Mouse (Mus musculus): ENCODE measurements around the gene Syn3. TPM values are rescaled to one million over a fixed set of nuclear protein-coding genes. Genes with fewer than 3 reads are reported as not detected.

Gene Syn3
- polyA plus RNA-seq, 1 experiment from 2014 or later: 7.4 TPM

DNA sequence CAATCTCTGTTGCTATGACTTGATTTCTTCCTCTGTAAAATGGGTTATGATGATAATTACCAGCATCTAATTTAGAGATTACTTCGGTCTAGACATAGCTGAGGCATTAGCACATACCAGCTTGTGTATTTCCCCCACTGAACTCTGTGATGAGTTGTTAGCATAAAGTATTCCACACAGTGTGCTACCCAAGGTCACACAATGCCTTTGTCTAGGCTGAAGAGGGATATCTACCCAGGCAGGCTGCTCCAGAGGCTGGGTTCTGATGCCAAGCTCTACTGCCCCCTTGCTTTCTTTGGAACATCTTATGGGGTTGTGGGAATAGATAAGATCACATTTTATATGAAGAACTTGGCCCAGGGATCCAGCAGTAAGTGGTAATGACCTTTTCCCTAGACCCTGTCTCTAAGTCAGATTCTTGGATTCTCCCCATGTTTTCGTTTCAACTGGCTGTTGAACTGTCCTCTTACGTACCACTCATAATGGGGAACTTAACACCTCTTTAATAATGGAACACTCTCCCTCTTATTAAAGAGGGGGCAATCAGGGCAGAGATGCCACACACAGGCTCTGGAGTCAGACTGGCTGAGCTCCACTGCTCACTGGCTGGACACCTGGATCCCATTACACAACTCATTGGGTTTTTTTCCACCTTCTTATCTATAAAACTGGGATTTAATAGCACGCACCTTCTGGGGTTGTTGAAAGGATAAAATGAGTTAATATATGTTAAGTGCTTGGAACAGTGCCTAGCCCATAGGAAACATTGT is 100.9 kb downstream of the Syn3 start:
- H3K4me2 ChIP-seq (replicated peaks; ENCODE audit: low read depth, low read length): no peak overlapping the region
- no peaks in the 10 kb centered on the region for H3K36me3 ChIP-seq (ENCODE audit: insufficient read depth, low read length)
- H3K4me3 ChIP-seq (ENCODE audit: low read length): no peak overlapping the region
- H3K9ac ChIP-seq (replicated peaks; ENCODE audit: low read length): no peak overlapping the region
- H3K27me3 ChIP-seq (ENCODE audit: insufficient read depth, low read length): no peaks in the 10 kb centered on the region
- H3K9me3 ChIP-seq (ENCODE audit: low read length): no peaks in the 10 kb centered on the region
- H3K27ac ChIP-seq (ENCODE audit: low read length): no peak overlapping the region
- no peak for ATAC-seq (ENCODE audit: low FRiP score, low TSS enrichment)
- no peaks in the 10 kb centered on the region for H3K4me1 ChIP-seq (ENCODE audit: insufficient read depth, low read length)
- 65% methylated on average over 4 of the region's 4 CpGs for WGBS

DNA sequence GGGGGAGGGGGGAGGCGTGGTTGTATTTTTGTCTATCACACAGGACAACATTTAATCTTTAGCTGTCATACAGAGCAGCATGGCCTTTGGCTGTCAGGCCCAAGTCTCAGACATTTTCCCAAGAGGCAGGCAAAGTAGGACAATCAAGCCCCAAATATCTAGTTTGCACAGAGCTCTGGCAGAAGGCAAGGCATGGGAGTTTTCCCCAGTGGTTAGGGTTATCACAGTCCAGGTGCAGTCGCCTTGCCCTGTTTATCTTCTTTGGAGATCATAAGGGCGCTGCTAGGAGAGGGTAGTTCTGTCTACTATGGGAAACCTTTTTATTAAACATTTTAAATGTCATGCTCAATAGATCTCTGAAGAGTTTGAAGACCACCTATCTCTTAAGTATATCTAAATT is 106.3 kb downstream of the Syn3 start:
- H3K36me3 ChIP-seq (ENCODE audit: insufficient read depth, low read length): no peaks in the 10 kb centered on the region
- H3K9me3 ChIP-seq (ENCODE audit: low read length): no peaks in the 10 kb centered on the region
- 87% methylated on average over 3 of the region's 3 CpGs for WGBS
- H3K4me3 ChIP-seq (ENCODE audit: low read length): no peak overlapping the region
- no peak for ATAC-seq (ENCODE audit: low FRiP score, low TSS enrichment)
- no peaks in the 10 kb centered on the region for H3K27me3 ChIP-seq (ENCODE audit: insufficient read depth, low read length)
- peaks cover 7% of the 10 kb centered on the region; the same call in 1 of the 2 replicates for H3K4me1 ChIP-seq (ENCODE audit: insufficient read depth, low read length)
- H3K9ac ChIP-seq (replicated peaks; ENCODE audit: low read length): no peak overlapping the region
- no peak overlapping the region for H3K27ac ChIP-seq (ENCODE audit: low read length)
- no peak overlapping the region for H3K4me2 ChIP-seq (replicated peaks; ENCODE audit: low read depth, low read length)

GRCm38 (mm10) chr10:86389913-86390312 is 108.8 kb downstream of the Syn3 start:
- H3K4me2 ChIP-seq (replicated peaks; ENCODE audit: low read depth, low read length): no peak overlapping the region
- no peak overlapping the region for H3K4me3 ChIP-seq (ENCODE audit: low read length)
- ATAC-seq (ENCODE audit: low FRiP score, low TSS enrichment): no peak
- H3K27ac ChIP-seq (ENCODE audit: low read length): no peak overlapping the region
- peaks cover 18% of the 10 kb centered on the region; the same call in 1 of the 2 replicates for H3K4me1 ChIP-seq (ENCODE audit: insufficient read depth, low read length)
- no peaks in the 10 kb centered on the region for H3K9me3 ChIP-seq (ENCODE audit: low read length)
- no peaks in the 10 kb centered on the region for H3K27me3 ChIP-seq (ENCODE audit: insufficient read depth, low read length)
- no peak overlapping the region for H3K9ac ChIP-seq (replicated peaks; ENCODE audit: low read length)
- no peaks in the 10 kb centered on the region for H3K36me3 ChIP-seq (ENCODE audit: insufficient read depth, low read length)
- WGBS: 69% methylated on average over 2 of the region's 2 CpGs

DNA sequence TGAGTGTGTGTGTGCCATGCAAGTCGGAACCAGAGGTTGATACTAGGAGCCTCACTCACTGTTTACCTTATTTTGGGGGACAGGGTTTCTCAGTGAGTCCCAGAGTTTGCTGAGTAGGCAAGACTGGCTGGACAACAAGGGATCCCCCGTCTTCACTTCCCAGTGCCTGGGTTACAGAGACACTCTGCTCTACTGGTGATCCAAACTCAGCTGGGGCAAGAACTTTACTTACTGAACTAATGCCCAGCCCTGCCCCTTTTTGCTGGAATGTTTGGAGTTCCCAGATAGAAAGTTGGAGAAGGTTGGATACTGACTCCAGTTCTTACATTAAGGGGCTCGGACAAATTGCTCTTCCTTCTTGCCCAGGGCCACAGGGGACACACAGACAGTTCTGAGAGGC is 109.3 kb downstream of the Syn3 start:
- ATAC-seq (ENCODE audit: low FRiP score, low TSS enrichment): no peak
- Histone ChIP-seq H3K9ac (replicated peaks; ENCODE audit: low read length) (no peak overlapping the region), H3K27me3 (ENCODE audit: insufficient read depth, low read length) (no peaks in the 10 kb centered on the region), H3K27ac (ENCODE audit: low read length) (no peak overlapping the region), H3K4me3 (ENCODE audit: low read length) (no peak overlapping the region), H3K4me1 (ENCODE audit: insufficient read depth, low read length) (peaks cover 18% of the 10 kb centered on the region; the same call in 1 of the 2 replicates), H3K4me2 (replicated peaks; ENCODE audit: low read depth, low read length) (no peak overlapping the region), H3K9me3 (ENCODE audit: low read length) (no peaks in the 10 kb centered on the region), H3K36me3 (ENCODE audit: insufficient read depth, low read length) (no peaks in the 10 kb centered on the region)
- 88% methylated on average over 3 of the region's 3 CpGs for WGBS

- H3K27ac ChIP-seq (ENCODE audit: low read length): no peak overlapping the region
- ATAC-seq (ENCODE audit: low FRiP score, low TSS enrichment): no peak
- no peak overlapping the region for H3K4me2 ChIP-seq (replicated peaks; ENCODE audit: low read depth, low read length)
- no peaks in the 10 kb centered on the region for H3K9me3 ChIP-seq (ENCODE audit: low read length)
- no peak overlapping the region for H3K9ac ChIP-seq (replicated peaks; ENCODE audit: low read length)
- peaks cover 18% of the 10 kb centered on the region; the same call in 1 of the 2 replicates for H3K4me1 ChIP-seq (ENCODE audit: insufficient read depth, low read length)
- 84% methylated on average over 6 of the region's 6 CpGs for WGBS
- no peak overlapping the region for H3K4me3 ChIP-seq (ENCODE audit: low read length)
- no peaks in the 10 kb centered on the region for H3K27me3 ChIP-seq (ENCODE audit: insufficient read depth, low read length)
- no peaks in the 10 kb centered on the region for H3K36me3 ChIP-seq (ENCODE audit: insufficient read depth, low read length)
These were observed 109.9 kb downstream of the Syn3 start for GRCm38 (mm10) chr10:86388803-86389202.

- Histone ChIP-seq H3K4me3 (ENCODE audit: low read length) (no peak overlapping the region), H3K4me2 (replicated peaks; ENCODE audit: low read depth, low read length) (no peak overlapping the region), H3K36me3 (ENCODE audit: insufficient read depth, low read length) (no peaks in the 10 kb centered on the region), H3K9ac (replicated peaks; ENCODE audit: low read length) (no peak overlapping the region), H3K27ac (ENCODE audit: low read length) (no peak overlapping the region), H3K27me3 (ENCODE audit: insufficient read depth, low read length) (no peaks in the 10 kb centered on the region), H3K9me3 (ENCODE audit: low read length) (no peaks in the 10 kb centered on the region), H3K4me1 (ENCODE audit: insufficient read depth, low read length) (peaks cover 18% of the 10 kb centered on the region; the same call in 1 of the 2 replicates)
- WGBS: 59% methylated on average over 5 of the region's 5 CpGs
- ATAC-seq (ENCODE audit: low FRiP score, low TSS enrichment): no peak
These were observed 110.8 kb downstream of the Syn3 start for GRCm38 (mm10) chr10:86387821-86388440.

DNA sequence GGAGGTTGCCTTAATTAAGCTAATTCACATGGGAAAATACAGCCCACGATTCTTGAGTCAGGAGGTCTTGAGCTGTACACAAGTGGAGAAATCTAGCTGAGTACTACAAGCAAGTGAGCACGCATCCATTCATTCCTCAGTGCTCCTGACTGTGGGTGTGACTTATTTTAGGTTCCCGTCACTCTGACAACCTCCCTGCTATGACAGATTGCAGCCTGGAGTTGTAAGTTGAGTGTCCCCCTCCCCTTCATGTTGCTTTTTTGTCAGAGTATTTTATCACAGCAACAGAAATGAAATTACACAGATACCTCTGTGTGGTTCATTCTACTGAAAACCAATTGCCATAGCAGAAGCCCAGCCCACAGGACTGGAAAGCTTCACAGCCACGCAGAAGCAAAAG is 112.5 kb downstream of the Syn3 start:
- Histone ChIP-seq H3K9me3 (ENCODE audit: low read length) (no peaks in the 10 kb centered on the region), H3K9ac (replicated peaks; ENCODE audit: low read length) (no peak overlapping the region), H3K4me1 (ENCODE audit: insufficient read depth, low read length) (peaks cover 18% of the 10 kb centered on the region; the same call in 1 of the 2 replicates), H3K27me3 (ENCODE audit: insufficient read depth, low read length) (no peaks in the 10 kb centered on the region), H3K27ac (ENCODE audit: low read length) (no peak overlapping the region), H3K4me3 (ENCODE audit: low read length) (no peak overlapping the region), H3K36me3 (ENCODE audit: insufficient read depth, low read length) (no peaks in the 10 kb centered on the region), H3K4me2 (replicated peaks; ENCODE audit: low read depth, low read length) (no peak overlapping the region)
- no peak for ATAC-seq (ENCODE audit: low FRiP score, low TSS enrichment)
- 71% methylated on average over 4 of the region's 4 CpGs for WGBS

DNA sequence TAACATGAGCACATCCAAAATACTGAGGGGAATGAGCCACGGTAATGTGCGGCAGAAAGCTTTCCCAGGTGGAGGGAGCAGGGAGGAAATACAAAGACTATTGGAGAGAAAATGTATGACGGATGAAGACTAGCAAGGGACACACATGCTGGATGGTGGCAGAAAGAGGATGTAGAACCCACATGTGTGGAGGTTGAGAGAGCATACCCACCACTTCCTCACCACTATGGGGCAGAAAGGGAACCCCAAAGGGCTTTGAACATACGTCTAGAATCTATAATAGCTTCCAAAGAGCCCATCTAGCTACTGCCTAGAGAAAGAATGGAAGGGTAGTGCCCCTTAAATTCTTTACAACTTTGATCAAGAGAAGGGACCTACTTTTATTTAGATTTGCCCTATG is 113.0 kb downstream of the Syn3 start:
- Histone ChIP-seq H3K9ac (replicated peaks; ENCODE audit: low read length) (no peak overlapping the region), H3K36me3 (ENCODE audit: insufficient read depth, low read length) (no peaks in the 10 kb centered on the region), H3K4me2 (replicated peaks; ENCODE audit: low read depth, low read length) (no peak overlapping the region), H3K4me1 (ENCODE audit: insufficient read depth, low read length) (peaks cover 18% of the 10 kb centered on the region; the same call in 1 of the 2 replicates), H3K27me3 (ENCODE audit: insufficient read depth, low read length) (no peaks in the 10 kb centered on the region), H3K4me3 (ENCODE audit: low read length) (no peak overlapping the region), H3K9me3 (ENCODE audit: low read length) (no peaks in the 10 kb centered on the region), H3K27ac (ENCODE audit: low read length) (no peak overlapping the region)
- ATAC-seq (ENCODE audit: low FRiP score, low TSS enrichment): no peak
- 67% methylated on average over 4 of the region's 4 CpGs for WGBS

DNA sequence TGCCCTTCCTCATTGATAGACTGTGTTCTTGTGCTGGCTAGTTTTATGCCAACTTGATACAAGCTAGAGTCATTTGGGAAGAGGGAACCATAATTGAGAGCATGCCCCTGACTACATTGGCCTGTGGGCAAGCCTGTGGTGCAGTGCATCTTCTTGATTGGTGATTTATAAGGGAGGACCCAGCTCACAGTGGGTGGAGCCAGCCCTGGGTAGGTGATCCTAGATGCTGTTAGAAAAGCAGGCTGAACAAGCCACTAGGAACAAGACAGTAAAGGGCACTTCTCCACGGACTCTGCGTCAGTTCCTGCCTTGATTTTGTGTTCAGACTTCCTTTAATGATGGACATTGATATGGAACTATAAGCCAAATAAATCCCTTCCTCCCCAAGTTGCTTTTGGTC is 114.0 kb downstream of the Syn3 start:
- no peaks in the 10 kb centered on the region for H3K9me3 ChIP-seq (ENCODE audit: low read length)
- H3K4me1 ChIP-seq (ENCODE audit: insufficient read depth, low read length): peaks cover 18% of the 10 kb centered on the region; the same call in 1 of the 2 replicates
- H3K27me3 ChIP-seq (ENCODE audit: insufficient read depth, low read length): no peaks in the 10 kb centered on the region
- no peak overlapping the region for H3K4me2 ChIP-seq (replicated peaks; ENCODE audit: low read depth, low read length)
- no peaks in the 10 kb centered on the region for H3K36me3 ChIP-seq (ENCODE audit: insufficient read depth, low read length)
- H3K4me3 ChIP-seq (ENCODE audit: low read length): no peak overlapping the region
- 90% methylated on average over 2 of the region's 2 CpGs for WGBS
- ATAC-seq (ENCODE audit: low FRiP score, low TSS enrichment): no peak
- no peak overlapping the region for H3K9ac ChIP-seq (replicated peaks; ENCODE audit: low read length)
- H3K27ac ChIP-seq (ENCODE audit: low read length): no peak overlapping the region

DNA sequence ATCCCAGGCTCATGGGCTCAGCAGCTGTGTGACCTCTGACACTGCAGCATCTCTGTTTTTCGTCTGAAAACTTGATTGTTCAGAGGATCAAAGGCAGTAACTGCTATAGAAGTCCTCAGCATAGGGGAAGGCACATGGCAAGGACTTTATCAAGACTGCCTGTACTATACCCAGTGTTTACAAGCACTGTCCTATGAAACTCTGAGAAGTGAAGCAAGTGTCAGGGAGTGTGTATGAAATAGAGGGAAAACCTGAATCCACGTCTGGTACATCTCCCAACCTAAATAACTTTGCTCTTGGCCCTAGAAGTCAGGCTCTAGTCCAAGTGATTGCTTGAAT is 116.8 kb downstream of the Syn3 start:
- Histone ChIP-seq H3K9ac (replicated peaks; ENCODE audit: low read length) (no peak overlapping the region), H3K4me3 (ENCODE audit: low read length) (no peak overlapping the region), H3K27me3 (ENCODE audit: insufficient read depth, low read length) (no peaks in the 10 kb centered on the region), H3K4me2 (replicated peaks; ENCODE audit: low read depth, low read length) (no peak overlapping the region), H3K36me3 (ENCODE audit: insufficient read depth, low read length) (no peaks in the 10 kb centered on the region), H3K9me3 (ENCODE audit: low read length) (no peaks in the 10 kb centered on the region), H3K4me1 (ENCODE audit: insufficient read depth, low read length) (peaks cover 5% of the 10 kb centered on the region; the same call in 1 of the 2 replicates), H3K27ac (ENCODE audit: low read length) (no peak overlapping the region)
- WGBS: 25% methylated on average over 2 of the region's 2 CpGs
- ATAC-seq (ENCODE audit: low FRiP score, low TSS enrichment): no peak
